Mouse (Mus musculus): ENCODE data around the gene Skiv2l.

Gene Skiv2l

GRCm38 (mm10) chr17:34849722-34850516 lies at the start of gene Skiv2l, which contains the start of gene Nelfe:
Skiv2l (minus strand) TSS chr17:34850210.
Nelfe (plus strand) TSS chr17:34850391.
- DNase-seq (ENCODE audit: extremely low spot score) = peak; percentile 98

GRCm38 (mm10) chr17:34899053-34899889 lies 49.3 kb upstream of the Skiv2l start:
- DNase-seq (ENCODE audit: extremely low spot score) = peak; percentile 59

DNA sequence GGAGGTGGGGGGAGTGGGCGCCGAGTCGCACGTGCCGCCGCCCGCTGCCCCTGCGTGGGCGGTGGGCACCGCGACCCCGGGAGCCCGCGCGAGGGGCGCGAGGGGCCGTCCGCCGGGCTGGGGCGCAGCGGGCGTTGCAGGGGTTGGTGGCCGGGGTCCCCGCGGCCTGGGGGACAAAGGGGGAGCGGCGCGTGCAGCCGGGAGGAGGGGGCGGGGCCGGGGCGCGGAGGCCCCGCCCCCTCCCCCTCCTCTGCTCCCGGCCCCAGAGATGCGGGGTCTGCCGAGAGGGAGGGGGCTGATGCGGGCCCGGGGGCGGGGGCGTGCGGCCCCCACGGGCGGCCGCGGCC lies 48.7 kb upstream of the Skiv2l start:
- peak; percentile 72 for DNase-seq (ENCODE audit: extremely low spot score)

DNA sequence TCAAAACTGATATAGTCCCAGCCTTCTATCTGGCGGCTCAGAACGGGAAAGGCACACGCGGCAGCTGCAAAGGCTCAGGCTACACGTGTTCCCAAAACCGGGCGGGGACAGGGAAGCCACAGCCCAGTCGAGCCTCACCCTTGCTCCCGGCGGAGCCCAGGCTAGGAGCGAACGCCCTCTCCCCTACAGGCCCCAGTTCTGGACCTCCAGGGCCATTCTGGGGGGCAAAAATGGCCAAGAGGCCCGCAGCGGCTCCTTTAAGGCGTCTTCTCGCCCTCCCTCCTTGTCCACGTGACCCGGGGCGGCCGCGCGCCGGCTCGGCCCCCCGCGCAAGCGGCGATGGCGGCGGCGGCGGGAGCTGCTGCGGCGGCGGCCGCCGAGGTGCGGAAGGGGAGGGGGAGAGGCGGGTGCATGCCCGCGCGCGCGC lies 48.2 kb upstream of the Skiv2l start, which contains the start of the genes C2 and Ehmt2:
C2 (minus strand) TSS at position 106 of the 427 bp plus-strand sequence.
Ehmt2 (plus strand) TSS at position 310 of the 427 bp plus-strand sequence.
- peak; percentile 89 for DNase-seq (ENCODE audit: extremely low spot score)

GRCm38 (mm10) chr17:34897373-34898159 lies 47.6 kb upstream of the Skiv2l start:
- peak; percentile 25 for DNase-seq (ENCODE audit: extremely low spot score)

GRCm38 (mm10) chr17:34896366-34896765 lies 46.4 kb upstream of the Skiv2l start:
- DNase-seq (ENCODE audit: extremely low spot score) = no peak

GRCm38 (mm10) chr17:34895724-34896123 lies 45.7 kb upstream of the Skiv2l start:
- no peak for DNase-seq (ENCODE audit: extremely low spot score)

DNA sequence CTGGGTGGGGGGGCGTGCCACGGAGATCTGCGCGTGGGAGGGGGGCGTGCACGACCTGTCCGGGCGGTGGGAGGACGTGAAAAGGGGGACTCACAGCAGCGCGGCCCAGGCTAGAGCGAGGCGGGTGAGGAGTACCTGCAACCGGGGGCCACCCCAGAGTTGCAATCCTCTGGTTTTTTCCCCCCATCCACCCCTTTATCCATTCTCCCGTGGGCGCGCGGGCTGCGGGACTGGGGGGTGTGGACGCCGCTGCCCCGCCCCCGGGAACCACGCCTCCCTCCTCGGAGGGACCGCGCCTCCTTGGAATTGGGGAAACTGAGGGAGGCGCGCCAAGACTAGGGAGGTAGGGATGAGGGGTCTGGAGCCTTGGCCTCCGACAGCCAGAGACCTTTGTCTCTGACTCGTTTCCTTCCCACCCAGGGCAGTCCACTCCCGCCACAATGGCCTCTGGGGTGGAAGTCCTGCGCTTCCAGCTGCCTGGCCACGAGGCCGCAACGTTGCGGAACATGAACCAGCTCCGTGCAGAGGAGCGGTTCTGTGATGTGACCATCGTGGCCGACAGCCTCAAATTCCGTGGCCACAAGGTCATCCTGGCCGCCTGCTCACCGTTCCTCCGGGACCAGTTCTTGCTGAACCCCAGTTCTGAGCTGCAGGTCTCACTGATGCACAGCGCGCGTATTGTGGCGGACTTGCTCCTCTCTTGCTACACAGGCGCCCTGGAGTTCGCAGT lies 45.0 kb upstream of the Skiv2l start:
- peak; percentile 63 for DNase-seq (ENCODE audit: extremely low spot score)

DNA sequence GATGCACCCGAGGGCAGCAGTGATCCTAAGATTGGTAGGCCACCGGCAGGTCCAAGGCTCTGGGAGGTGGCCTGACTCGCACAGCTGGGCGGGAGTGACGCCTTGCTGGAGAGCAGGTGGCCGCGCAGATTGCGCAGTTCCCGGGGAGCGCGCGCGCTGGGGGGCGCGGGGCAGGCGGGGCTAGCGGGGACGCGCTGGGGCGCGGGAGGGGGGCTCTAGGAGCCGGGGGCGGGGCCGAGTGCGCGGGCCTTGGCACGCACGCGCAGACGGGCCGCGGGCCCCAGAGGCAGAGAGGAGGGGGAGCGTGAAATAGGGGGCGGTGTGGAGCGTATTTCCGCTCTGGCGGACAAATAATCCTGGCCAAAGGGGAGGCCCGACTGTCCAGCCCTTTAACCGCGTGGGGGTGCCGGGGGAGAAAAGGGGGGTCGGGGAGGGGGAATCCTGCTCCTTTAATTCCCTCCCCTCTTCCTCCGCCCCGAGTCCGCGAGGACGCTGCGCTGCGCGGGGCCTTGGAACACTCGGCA lies 44.1 kb upstream of the Skiv2l start:
- peak; percentile 99 for DNase-seq (ENCODE audit: extremely low spot score)

GRCm38 (mm10) chr17:34893072-34893824 lies 43.2 kb upstream of the Skiv2l start:
- DNase-seq (ENCODE audit: extremely low spot score) = no peak

GRCm38 (mm10) chr17:34891377-34891776 lies 41.4 kb upstream of the Skiv2l start:
- no peak for DNase-seq (ENCODE audit: extremely low spot score)

GRCm38 (mm10) chr17:34890074-34890743 lies 40.2 kb upstream of the Skiv2l start:
- DNase-seq (ENCODE audit: extremely low spot score) = no peak

GRCm38 (mm10) chr17:34887942-34888341 lies 37.9 kb upstream of the Skiv2l start:
- DNase-seq (ENCODE audit: extremely low spot score) = no peak

- no peak for DNase-seq (ENCODE audit: extremely low spot score)
Measured at GRCm38 (mm10) chr17:34885615-34886014, 35.6 kb upstream of the Skiv2l start.

- DNase-seq (ENCODE audit: extremely low spot score) = no peak
Measured at GRCm38 (mm10) chr17:34884704-34885103, 34.7 kb upstream of the Skiv2l start.

GRCm38 (mm10) chr17:34883332-34883731 lies 33.3 kb upstream of the Skiv2l start:
- no peak for DNase-seq (ENCODE audit: extremely low spot score)

GRCm38 (mm10) chr17:34881683-34882310 lies 31.8 kb upstream of the Skiv2l start, which contains the start of gene Gm20547:
Gm20547 (minus strand) TSS chr17:34882042.
- no peak for DNase-seq (ENCODE audit: extremely low spot score)

DNA sequence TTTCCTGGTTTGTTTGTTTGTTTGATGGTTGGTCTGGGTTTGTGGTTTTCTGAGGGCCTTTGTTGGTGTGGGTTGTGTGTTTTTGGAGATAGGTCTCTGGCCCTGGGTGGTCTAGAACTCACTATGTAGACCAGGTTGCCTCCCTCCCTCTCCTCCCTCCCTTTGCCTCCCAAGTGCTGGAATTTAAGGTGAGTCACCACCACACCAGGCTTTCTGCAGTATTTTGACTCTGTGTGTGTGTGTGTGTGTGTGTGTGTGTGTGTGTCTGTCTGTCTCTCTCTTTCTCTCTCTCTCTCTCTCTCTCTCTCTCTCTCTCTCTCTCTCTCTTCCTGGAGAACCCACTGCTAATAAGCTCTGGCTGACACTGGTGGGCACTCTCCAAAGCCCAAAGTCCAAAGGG lies 31.2 kb upstream of the Skiv2l start:
- DNase-seq (ENCODE audit: extremely low spot score) = no peak

GRCm38 (mm10) chr17:34879336-34879879 lies 29.4 kb upstream of the Skiv2l start, which contains the start of gene Zbtb12:
Zbtb12 (plus strand) TSS chr17:34879483.
- no peak for DNase-seq (ENCODE audit: extremely low spot score)
